Mouse (Mus musculus): ENCODE measurements around the gene D130040H23Rik.
"Not testable (repeated sequence)": the region's sequence is repeated elsewhere in the genome, so short reads cannot be mapped to it uniquely, and the experiment has no call there.

D130040H23Rik gene

DNA sequence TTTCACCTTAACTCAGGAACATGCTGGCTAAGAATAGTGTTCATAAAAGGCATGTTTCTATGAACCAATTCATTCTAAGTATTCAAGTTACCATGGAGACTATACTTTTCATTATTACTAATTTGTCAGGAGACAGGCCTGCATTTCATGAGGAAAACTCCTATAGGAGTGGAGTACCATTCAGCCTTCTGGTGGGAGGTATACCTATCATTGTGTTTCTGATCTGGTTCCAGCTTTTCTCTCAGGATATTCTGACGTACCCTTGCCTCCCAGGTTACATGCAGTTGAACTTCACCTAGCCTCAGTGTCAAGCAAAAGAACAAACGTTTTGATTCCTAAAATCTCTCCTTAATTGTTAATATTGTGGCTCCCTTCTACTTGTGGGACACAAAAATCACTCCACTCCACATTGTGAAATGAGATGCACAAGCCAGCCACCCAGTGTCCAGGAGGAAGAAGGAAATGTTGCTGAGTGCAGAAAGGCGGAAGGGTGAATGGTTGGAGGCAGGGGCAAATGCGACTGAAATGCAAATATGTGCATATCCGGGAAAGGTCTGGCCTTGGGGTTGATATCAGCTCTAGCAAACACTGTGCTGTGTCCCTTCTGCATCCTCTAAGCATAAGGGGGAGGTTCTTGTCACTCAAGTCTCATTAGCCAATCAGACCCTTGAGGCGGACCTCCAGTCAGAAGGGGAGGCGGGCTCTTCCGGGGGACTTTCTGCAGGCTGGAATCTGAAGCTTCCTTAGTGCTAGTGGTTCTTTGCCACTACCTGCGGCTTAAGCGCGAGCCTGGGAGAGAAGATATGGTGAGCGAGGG is at the start of gene D130040H23Rik:
Gene D130040H23Rik, plus strand, starts transcription at position 695 of the 817 bp plus-strand sequence.
- DNase-seq (ENCODE audit: low read depth), result peak; percentile 67

DNA sequence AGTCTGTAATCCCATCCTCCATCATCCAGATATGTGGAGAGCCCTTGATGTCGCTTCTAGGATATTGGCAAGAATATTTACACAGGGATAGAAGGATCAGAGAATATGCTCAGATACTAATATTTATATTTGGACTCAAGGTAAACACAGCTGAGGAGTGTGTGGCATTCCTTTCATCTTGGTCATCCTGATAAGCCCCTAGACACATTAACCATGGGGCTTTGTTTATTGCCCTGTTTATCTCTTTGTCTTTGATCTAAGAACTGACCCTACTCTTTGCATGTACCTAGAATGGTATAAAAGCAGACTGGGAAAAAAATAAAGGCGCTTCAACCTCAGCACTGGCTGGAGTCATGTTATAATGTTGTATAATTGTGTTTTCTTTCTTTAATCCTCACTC is 28.3 kb upstream of the D130040H23Rik start:
- no peak for DNase-seq (ENCODE audit: low read depth)

DNA sequence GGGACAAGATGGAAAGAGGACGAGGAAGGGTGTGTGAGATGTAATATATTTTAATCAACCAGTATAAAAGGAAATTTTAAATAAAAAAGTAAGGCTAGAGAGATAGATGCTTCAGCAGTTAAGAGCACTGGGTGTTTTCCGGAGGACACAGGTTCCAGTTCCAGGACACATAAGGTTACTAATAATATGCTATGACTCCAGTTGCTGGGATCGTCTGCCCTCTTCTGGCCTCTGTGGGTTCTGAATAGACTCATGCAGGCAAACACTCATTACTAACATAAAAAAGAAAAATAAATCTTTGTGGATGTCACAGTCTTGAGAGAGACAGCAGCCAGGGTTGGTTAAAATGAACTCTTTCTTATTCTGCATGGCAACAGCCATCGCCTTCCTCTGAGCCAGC is 2.4 kb upstream of the D130040H23Rik start:
- DNase-seq (ENCODE audit: low read depth), result no peak

DNA sequence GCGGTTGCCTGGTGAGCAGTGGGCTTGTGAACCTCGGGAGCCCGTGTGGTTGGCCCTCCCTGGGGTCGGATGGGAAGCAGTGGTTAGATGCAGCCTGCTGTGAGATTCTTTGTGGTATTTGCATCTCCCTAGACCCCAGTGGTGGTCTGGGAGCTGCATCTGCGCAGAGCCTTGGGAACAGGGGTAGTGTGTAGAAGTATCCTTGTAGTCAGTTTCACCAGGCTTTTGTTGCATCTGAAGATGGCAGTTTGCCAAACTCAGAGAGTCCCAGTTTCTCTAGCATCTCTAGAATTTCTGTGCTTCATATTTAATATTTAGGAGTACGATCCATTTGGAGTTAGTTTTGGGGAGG is 299 bp downstream of the D130040H23Rik start:
- DNase-seq (ENCODE audit: low read depth), result no peak

DNA sequence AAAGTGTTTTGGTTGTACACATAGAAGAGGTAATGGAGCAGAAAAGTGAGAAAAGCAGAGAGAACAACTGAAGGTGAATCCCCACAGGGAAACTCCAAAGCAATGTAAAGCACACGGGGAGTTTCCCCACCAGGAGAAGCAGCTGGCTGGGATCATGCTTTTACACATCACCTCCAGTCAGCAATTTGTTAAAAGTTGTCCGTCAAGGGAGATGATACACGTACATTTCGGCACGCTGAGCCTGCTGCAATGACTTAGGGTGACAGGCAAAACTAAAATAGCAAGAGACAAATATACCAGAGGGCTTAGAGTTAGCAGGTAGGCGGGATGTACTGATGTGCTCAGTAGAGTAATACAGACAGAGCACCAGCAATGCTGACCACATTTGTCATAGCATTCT is 1.6 kb downstream of the D130040H23Rik start:
- DNase-seq (ENCODE audit: low read depth), result no peak

DNA sequence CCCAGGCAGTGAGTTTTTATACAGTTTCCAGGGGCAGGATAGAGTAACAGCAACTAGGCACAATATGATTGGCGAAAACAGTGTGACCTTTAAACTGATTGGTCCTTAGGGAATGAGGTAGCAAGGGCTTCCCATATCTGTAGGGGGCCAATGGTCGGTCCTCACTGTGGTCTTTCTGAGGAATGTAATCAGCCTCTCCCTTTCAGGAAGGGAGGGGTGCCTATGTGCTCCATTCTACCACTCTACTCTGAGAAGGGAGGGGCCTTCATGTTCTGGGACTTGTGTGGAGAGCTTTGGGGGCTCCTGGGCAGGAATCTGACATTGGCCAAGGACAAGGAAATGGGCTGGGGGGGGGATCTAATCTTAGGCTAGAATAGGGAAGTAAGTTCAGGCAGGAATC is 53.9 kb downstream of the D130040H23Rik start:
- no peak for DNase-seq (ENCODE audit: low read depth)

DNA sequence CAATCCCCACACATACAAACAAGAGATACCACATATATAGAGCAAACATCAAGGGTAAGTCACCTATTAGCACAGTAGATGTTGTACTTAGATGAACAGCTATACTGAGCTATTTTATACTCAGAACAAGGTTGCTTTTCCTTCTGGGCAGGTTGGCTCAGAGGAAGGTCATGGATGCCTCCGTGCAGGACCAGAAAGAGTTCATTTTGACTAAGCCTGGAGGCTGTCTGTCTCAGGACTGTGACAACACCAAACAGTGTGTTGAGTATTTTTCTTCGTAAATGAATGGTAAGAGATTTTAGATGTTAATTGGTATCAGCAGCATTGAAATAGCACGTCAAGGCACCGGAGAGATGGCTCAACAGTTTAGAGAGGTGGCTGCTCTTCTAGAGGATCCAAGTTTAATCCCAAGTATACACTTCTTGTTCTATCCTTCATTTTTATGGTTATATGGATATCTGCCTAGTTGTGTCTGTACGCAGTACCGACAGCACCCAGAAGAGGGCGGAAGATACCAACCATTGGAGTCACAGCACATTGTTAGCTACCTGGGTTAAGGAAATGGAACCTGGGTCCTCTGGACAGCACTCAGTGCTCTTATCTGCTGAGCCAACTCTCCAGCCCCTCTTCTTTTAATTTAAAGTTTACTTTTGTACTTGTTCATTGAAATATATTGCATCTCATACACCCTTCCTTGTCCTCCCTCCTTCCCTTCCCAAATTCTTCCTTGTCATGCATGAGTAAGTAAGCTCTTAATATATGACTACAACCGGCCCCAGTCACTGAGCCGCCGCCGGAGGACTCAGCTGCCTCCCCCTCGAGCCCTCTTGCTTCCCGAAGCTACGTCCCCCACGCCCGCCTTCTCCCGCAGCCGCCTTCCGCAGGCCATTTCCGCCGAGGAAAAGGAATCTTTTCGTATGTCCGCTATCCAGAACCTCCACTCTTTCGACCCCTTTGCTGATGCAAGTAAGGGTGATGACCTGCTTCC is 57.7 kb downstream of the D130040H23Rik start:
- DNase-seq (ENCODE audit: low read depth), result peak; percentile 60

DNA sequence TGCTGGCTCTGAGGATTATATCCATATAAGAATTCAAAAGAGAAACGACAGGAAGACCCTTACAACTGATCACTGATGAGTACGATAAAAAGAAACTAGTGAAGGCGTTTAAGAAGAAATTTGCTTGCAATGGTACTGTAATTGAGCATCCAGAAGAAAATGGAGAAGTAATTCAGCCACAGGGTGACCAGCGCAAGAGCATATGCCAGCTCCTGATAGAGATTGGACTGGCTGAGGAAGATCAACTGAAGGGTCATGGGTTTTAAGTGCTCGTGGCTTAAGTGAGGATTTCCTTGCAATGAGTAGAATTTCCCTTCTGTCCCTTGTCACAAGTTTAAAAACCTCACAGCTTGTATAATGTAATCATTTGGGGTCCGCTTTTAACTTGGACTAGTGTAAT is 58.4 kb downstream of the D130040H23Rik start:
- not testable (repeated sequence) for DNase-seq (ENCODE audit: low read depth)

All from c-Kit-positive CD71-negative TER-119-negative erythroid progenitor cells, embryonic 14.5 days (primary cell).